Mouse (Mus musculus): Measurements from ENCODE around the gene Abca5.
"Not testable (repeated sequence)": the region's sequence is repeated elsewhere in the genome, so short reads cannot be mapped to it uniquely, and the experiment has no call there.

The Abca5 gene

DNA sequence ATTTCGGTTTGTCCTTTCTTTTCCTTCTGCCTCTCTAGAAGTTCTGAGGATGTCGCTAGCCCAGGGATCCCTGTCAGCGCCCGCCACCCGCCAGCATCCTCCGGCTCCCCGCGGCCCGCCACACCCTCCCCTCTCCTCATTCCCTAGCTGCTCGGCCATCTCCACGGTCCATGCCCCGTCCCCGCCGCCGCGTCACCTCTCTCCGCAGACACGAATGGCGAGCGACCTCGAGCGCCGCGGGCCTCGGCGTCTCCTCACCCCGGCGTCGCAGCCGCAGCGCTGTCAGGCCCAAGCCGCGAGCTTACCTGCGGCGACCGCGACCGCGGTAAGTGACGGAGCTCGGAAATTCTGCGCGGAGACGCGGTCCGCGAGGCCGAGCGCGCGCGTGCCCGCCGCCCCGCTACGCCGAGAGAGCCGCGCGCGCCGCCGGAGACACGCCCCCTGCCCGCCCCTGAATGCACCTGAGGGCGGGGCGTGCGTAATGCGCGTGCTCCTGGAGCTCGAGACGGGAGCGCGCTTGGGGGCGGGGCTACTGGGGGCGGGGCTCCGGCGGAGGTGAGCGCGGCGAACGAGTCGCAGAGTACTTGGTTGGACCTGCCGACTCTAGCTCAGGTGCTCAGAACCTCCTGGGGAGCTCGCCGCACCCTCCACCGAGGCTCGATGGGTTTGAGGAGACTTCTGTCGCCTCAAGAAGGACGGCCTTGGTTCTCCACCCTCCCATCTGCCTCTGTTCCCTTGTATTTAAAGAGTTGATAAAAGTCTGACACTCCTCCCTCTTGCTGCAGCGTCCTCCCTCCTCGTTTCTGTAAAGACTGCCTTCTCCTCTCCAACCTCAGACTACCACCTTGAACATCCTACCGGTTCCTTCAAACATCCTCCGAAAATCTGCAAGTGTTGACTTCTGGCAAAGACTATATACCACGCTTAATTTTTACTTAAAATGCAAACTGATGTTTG, at the start of gene Abca5:
TSS of gene Abca5 (minus strand) at position 428 of the 957 bp plus-strand sequence.
- DNase-seq (ENCODE audit: low read depth in 2 of 2, low spot score in 2 of 2) = peak; percentile 53 to 61

DNA sequence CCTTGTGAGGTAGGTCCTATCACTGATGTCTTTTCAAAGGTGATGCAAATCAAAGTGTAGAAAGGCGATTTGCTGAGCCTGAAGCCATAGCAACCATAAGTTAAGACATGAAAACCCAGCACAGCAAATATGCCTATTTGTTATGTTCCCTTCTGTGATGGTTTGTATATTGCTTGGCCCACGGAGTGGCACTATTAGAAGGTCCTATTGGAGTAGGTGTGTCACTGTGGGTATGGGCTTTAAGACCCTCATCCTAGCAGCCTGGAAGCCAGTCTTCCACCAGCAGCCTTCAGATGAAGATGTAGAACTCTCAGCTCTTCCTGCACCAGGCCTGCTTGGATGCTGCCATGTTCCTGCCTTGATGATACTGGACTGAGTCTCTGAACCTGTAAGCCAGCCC, 48.0 kb upstream of the Abca5 start:
- DNase-seq (ENCODE audit: low read depth in 2 of 2, low spot score in 2 of 2) = no peak

DNA sequence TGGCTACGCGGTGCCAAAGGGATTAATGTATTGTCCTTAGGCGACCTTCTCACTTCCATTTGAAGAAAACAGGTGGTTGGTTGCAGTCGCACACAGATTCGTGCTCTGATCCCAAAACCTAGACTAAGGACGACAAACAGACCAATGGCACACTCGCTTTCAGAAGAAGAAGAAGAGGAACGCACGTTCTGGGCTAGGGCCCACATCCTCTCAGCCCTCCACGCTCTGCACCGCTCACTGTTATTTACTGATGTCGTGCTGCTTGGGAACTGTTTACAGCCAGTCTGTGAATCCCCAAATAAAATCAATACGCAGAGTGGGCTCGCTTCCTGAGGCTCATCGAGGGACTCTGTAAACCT, 42.8 kb upstream of the Abca5 start:
- DNase-seq (ENCODE audit: low read depth in 2 of 2, low spot score in 2 of 2) = no peak

DNA sequence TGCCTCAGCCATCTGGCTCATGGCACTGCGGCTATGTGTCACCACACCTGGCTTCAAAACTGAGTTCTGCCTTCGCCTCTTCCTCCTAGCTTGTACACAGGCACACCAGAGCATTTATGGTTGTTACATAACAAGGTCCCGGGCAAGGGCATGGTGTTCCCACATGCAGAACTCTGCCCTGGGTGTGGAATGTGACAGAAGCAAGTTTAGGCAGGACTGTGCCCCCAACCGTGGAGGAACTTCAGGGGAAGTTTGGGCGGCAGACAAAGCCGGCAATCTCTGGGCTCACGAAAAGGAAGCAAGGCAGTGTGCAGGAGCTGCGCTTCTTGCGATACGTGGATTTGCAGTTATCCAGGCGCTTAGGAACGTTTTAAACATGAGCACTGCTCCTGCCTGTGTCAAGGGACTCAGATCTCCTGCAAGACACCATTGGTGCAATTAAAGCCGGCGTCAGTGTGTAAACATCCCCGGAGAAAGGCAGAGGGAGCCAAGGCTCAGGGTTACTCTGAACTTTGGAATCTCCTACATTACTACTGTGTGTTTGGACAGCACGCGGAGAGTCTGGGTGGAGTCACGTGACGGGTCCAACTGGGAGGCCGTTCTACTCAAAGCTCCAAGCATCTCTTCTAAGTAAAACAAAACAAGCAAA, 42.3 kb upstream of the Abca5 start:
- no peak for DNase-seq (ENCODE audit: low read depth in 2 of 2, low spot score in 2 of 2)

DNA sequence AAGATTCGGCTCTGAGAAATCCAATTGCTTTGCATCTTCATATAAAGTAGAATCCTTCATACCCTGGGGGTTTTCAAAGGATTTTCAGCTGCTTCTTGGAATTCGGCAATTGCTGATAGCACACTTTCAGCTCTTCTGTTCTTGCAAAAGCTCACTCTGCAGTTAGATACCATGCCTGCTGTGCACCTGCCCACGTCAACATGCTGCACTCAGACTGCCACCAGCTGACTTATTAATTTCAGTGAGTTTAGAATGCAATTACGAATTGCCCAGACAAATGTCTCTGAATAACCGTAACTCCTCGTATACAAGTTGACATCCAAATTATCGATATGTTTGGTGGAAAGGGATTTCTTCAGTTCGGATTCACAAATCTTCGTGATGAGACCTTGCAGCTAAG, 36.5 kb upstream of the Abca5 start:
- DNase-seq (ENCODE audit: low read depth in 2 of 2, low spot score in 2 of 2) = no peak

DNA sequence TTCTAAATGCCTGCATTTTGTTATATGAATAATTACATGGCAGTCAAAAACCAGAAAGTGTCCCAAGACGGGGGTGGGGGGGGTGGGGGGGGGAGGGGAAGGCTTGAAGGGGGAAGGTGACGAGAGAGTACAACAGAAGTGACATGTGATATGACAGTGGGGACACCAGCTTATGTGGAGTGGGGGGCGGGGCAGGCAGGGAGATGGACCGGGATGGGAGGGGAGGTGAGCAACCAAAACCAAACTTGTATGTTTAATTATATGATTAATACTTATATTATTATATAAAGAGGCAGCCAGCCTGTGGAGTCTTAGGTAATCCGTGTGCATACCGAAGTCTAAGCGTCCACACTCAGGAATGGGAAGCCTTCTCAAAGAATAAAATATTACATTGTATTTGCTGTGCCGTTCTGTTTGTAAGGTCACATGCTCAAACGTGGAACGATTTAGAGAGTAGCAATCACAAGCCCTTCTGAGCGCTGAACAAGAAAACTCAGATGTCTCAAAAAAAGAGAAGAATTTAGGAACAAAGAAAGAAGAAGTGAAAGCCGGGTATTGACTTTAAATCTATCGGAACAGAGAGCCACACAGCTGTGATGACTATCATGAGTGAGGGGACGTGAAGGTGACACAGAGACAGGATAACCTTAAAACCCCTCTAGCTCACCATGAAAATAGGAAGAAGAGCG, 34.9 kb upstream of the Abca5 start:
- no peak for DNase-seq (ENCODE audit: low read depth in 2 of 2, low spot score in 2 of 2)

DNA sequence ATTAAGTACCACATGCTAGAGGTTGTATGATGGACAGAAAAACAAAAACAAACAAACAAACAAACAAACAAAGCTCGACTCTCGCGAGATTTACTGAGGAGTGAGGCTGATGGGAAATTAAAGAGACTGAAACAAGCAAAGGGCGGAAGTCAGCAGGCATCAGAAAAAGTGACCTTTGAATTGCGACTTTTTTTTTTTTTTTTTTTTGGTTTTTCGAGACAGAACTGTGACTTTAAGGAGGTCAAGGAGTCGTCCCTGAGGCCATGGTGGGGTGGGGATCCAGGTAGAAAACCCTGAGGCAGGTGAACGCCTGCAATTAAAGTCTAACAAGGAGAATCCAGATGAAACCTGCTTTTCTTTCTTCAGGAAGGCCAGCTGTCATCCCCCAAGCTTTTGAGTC, 34.3 kb upstream of the Abca5 start:
- no peak for DNase-seq (ENCODE audit: low read depth in 2 of 2, low spot score in 2 of 2)

DNA sequence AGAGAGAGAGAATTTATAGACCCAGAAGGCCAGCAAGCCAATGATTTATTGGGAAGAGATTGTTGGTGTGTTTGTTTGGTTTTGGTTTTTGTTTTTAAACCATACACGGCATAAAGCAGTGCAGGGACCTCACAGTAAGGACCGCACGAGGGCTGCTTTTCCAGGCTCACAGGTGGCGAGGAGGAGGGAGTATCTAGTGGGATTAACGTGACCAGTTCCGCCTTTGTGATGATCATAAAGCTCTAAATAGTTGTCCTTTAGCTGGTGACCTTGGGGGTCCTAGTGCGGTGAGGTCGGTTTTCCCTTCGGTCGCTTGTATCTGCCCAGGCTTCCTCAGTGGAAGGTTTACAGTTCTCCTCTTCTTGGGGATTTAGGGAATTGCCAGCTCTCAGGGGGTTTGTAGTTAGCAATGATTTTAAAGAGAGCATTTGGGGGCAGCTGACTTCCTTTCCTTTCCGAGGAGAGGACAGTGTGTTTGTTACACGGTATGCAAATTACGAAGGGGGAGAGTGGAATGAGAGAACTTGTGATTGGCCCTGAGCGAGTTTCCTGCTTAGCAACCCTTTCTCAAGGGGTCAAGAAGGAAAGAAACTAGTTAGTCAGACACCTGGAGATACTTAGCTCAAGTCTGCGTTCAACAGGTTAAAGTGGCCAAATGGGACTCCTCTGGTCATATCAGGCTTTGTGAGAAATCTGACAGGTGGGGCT, 31.9 kb upstream of the Abca5 start:
- DNase-seq (ENCODE audit: low read depth in 2 of 2, low spot score in 2 of 2) = no peak

DNA sequence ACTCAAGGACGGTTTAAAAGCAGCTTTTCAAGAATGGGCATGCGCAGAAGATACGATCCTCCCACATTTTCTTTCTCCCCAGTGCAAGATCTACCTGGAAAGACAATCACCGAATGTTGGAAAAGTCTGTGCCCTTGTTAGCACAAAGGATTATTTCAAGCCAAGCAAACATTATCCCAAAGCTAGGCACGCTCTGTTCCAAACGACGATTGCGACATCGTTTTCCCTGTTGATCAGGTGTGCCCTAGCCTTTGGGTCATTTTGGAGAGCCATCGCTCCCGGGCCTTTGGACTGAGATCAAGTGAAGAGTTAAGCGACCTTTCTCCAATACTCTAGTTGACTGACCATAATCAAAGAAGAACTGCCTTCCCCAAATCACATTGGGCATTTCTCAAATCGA, 30.1 kb upstream of the Abca5 start:
- DNase-seq (ENCODE audit: low read depth in 2 of 2, low spot score in 2 of 2) = no peak

DNA sequence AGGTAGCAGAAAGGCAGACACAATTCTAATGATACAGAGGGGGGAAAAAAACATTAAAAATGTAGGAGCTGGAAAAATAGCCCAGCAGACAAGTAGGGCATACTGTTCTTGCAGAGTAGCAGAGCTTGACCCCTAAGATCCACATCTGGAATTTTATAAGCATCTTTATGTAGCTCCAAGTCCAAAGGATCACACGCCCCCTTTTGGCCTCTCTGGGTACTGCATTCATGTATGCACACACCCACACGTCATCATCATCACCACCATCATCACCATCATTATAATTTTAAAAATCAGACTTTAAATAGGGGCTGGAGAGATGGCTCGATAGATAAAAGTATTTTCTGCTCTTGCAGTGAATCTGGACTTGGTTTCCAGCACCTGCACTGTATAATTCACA, 29.4 kb upstream of the Abca5 start:
- no peak for DNase-seq (ENCODE audit: low read depth in 2 of 2, low spot score in 2 of 2)

DNA sequence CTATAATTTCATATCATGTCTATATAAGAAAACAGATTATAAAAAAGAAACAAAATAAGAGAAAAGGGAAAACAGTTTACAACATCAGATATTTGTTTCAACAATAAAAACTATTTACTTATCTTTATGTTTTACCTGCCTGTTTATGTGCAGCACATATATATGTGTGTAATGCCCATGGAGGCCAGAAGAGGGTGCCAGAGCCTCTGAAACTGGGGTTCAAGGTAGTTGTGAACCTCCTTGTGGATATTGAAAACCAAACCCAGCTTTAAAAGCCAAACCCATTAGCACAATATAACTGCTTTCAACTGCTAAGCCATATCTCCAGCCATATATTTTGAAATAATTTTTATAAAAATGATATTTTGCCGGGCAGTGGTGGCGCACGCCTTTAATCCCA, 27.5 kb upstream of the Abca5 start:
- peak; percentile 7 to 31 for DNase-seq (ENCODE audit: low read depth in 2 of 2, low spot score in 2 of 2)

DNA sequence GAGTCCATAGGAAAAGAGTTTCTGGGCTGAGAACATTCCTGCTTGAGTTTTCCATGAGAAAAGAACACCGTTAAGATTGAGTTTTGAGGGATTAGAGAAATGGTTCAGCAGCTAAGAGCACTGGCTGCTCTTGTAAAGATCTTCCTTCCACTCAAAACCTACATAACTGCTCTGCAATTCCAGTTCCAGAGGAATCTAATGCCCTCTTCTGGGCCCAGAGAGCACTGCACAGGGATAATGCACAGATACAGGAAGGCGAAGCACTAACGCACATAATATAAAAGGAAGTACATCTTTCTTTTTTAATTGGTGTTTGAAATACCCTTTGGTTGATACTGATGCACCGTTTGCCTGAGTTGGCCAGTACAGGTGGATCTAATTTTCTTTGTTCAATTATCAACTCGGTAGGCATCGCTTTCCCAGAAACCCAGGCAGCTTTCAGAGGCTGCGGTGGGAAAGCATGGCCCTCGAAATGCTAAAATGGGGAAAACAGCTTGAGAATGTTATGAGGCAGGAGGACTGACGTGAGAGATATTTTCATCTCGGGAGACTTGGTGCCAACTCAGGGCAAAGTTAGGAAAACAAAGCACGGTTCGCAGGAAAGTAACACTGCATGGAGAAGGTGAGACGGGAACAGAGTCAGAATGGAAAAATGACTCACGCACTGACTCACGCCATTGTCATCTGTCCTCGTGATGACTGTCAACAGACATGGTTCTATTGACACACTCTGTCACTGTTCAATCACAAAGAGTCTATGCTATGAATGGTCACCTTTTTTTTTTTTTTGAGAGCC, 20.4 kb upstream of the Abca5 start:
- DNase-seq (ENCODE audit: low read depth in 2 of 2, low spot score in 2 of 2) = no peak

DNA sequence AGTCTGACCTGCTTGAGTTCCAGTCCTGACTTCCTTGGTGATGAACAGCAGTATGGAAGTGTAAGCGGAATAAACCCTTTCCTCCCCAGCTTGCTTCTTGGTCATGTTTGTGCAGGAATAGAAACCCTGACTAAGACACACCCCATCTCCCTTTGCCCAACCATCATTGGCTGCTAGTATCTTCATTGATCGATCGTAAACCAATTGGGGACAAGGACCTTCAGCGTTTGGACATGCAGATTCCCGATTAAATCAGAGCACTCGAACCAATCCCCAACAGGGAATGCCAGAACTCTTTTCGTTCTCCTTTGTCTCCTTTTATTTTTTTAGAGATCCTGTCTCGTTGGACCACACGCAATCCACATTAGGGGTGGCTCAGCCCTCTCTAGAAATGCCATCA, 17.6 kb upstream of the Abca5 start:
- DNase-seq (ENCODE audit: low read depth in 2 of 2, low spot score in 2 of 2) = not testable (repeated sequence)

DNA sequence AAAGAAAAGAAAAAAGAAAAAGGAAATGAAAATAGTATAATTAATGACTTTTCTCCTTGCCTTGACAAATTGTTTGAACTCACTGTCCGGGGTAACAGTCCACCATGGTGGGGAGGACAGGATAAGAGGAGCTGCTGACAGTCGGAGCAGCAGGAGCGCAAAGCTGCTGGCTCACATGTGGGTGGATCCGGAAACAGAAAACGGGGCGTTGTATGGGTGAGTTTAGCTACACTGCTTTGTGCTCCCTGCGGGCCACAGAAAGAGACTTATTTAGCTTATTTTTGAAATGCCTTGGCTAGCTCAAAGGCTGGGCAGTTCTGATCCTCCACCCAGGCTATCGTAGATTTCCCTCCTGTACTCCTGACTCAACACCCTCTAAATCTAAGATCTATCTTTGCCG, 16.7 kb upstream of the Abca5 start:
- DNase-seq (ENCODE audit: low read depth in 2 of 2, low spot score in 2 of 2) = no peak

DNA sequence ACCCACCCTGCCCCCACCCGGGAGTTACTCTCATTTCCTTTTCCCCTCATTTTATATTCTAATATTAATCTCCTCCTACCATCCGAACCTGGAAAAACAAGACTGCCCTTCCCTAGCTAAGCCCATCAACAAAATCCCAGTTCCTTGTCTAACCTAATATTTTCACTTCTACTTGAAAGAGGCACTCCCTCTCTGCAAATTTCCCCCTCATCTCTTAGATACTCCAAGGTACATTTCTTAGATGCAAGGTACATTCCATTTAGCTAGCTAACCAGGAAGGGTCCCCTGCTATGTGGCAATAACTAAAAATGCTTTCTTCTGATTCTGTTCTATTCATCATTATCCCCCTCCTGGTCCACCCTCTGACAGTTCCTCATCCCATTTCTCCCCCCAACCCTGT, 10.7 kb upstream of the Abca5 start:
- no peak for DNase-seq (ENCODE audit: low read depth in 2 of 2, low spot score in 2 of 2)

DNA sequence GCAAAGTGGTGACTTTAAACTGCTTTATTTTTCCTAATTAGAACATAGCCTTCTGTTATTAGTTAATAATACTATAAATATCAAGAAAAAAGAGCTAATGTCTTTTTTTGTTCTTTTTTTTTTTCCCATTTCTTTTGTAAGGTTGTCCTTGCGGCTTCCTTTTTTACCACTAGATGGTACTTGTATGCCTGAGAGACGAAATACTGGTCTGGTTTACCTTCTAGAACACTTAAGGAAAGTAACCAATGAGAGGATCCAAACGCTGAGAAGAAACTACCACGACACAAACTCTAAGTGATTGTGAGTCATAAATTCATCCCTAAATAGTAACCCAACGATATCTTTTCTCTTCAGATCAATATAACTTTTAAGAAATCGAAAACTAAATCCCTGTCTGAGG, 10.3 kb upstream of the Abca5 start:
- no peak for DNase-seq (ENCODE audit: low read depth in 2 of 2, low spot score in 2 of 2)

DNA sequence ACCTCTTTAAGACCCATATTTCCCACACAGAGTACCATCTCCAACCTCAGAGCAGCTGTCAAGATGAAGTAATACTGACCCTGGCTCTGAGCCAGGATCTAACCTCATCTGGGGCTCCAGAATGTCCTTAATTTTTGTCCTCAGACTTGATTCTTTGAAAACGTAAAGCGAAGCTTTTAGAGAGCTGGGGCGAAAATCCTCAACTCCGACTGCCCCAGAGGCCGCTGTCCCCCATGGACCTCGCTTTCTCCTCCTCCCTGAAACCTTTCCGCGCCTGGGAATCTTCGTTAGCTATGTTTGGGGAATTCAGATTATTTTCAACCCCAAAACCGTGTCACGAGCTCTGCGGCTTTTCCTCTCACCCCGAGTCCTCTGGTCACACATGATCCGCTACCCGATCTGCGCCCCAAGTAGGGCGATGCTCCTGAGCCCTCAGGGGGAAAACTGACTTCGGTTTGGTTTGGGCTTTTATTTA, 665 bp downstream of the Abca5 start:
- DNase-seq (ENCODE audit: low read depth in 2 of 2, low spot score in 2 of 2) = no peak

DNA sequence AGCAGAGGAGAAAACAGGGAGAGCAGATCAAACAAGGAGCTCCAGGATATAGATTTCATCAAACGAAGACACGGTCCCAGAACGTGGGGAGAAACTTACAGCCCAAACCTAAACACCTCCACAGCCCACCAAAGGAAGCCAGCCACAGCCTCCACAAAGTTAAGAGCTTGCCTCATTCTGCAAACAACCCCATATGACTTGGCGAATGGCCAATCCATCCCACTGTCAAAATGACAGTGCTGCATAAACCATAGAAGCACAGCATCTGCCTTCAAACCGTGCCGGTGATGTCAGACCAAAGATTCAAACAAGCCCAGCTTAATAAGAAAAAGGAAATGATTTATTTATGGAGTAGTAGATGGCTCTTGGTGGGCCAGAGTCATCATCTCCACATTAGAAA, 7.4 kb downstream of the Abca5 start:
- no peak for DNase-seq (ENCODE audit: low read depth in 2 of 2, low spot score in 2 of 2)

DNA sequence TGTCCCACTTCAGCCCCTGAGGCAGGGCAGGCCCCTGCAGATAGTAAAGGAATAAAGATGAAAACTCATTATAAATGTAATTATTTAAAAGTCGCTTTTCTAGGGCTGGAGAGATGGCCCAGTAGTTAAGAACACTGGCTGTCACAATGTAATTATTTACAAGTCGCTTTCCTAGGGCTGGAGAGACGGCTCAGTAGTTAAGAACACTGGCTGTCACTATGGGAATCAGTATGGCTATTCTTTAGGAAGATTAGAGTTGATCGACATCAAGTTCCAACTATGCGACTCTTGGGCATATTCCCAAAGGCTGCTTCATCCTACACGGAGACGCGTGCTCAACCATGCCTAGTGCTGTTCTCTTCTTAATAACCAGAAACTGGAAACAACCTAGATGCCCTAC, 15.2 kb downstream of the Abca5 start:
- no peak for DNase-seq (ENCODE audit: low read depth in 2 of 2, low spot score in 2 of 2)

DNA sequence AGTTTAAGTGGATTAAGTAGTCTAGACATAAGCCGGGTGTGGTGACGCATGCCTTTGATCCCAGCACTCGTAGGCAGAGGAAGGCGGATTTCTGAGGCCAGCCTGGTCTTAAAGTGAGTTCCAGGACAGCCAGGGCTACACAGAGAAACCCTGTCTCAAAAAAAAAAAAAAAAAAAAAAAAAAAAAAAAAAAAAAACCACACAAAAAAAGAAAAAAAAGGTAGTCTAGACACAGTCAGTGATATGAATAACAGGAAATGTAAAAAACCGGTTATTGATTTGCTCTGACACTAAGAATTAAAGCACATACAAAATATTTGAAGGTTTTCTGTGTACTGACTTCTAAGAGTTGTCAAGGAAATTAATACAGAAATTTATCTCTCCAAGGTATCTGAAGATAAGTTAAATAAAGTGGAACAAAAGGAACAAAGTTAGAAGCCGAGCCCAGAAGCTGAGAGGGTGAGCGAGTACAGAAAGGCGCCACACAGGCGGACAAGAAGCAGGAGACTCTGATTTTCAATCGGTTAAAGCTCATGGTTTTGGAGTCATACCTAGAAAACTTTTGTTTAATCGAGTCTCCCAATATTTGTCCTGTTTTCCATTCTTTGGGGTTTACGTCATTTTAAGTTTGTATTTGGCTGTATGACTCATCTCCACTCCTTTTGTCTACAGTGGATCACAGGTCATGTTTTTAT, 30.9 kb downstream of the Abca5 start:
- DNase-seq (ENCODE audit: low read depth in 2 of 2, low spot score in 2 of 2) = no peak

Measured in CD8-positive naive resting alpha-beta T cell, adult 2 months (primary cell).